Mouse (Mus musculus) spleen, adult 12 weeks (tissue): ENCODE results near the gene H2-T24.
A peak's percentile ranks its signal among the peaks of the same experiment; 100 is the strongest.

Experiments
- DNase-seq: peaks from one replicate; pipeline ENCODE4 v3.0.0; 2022; ENCODE audit warnings: low spot score

Gene H2-T24

GRCm38 (mm10) chr17:35981776-35982175 lies 38.6 kb downstream of the H2-T24 start:
- DNase-seq: no peak

- DNase-seq: no peak
Observed at GRCm38 (mm10) chr17:35980363-35980754, 40.0 kb downstream of the H2-T24 start.

- DNase-seq: peak; percentile 81
Observed at GRCm38 (mm10) chr17:35979401-35980362, 40.7 kb downstream of the H2-T24 start, which contains the start of the genes Gnl1 and Prr3. Gene Gnl1, plus strand, starts transcription at chr17:35979851. Gene Prr3, minus strand, starts transcription at chr17:35980236.

- DNase-seq: no peak
Observed at GRCm38 (mm10) chr17:35978811-35979400, 41.5 kb downstream of the H2-T24 start.

GRCm38 (mm10) chr17:35972131-35972530 lies 48.2 kb downstream of the H2-T24 start:
- DNase-seq: no peak

- peak; percentile 99 for DNase-seq
Observed at GRCm38 (mm10) chr17:35969418-35970389, 50.7 kb downstream of the H2-T24 start, which contains the start of gene Abcf1. Gene Abcf1, minus strand, starts transcription at chr17:35969761.

- no peak for DNase-seq
Observed at GRCm38 (mm10) chr17:35967621-35968020, 52.7 kb downstream of the H2-T24 start.

GRCm38 (mm10) chr17:35963279-35963678 lies 57.1 kb downstream of the H2-T24 start:
- no peak for DNase-seq

GRCm38 (mm10) chr17:35958533-35959223 lies 61.7 kb downstream of the H2-T24 start:
- DNase-seq: no peak
